Mouse (Mus musculus): ENCODE data around the gene Jdp2. TPM values are rescaled to one million over a fixed set of nuclear protein-coding genes. Genes with fewer than 3 reads are reported as not detected.
A peak's percentile ranks its signal among the peaks of the same experiment; 100 is the strongest.

Gene Jdp2
- total RNA-seq, 2 experiments from 2014 or later = 15.5 to 21.1 TPM

GRCm38 (mm10) chr12:85637932-85638331, 39.1 kb downstream of the Jdp2 start:
- no peak for DNase-seq

- no peak for DNase-seq
These were observed 39.9 kb downstream of the Jdp2 start for GRCm38 (mm10) chr12:85638541-85639325.

DNA sequence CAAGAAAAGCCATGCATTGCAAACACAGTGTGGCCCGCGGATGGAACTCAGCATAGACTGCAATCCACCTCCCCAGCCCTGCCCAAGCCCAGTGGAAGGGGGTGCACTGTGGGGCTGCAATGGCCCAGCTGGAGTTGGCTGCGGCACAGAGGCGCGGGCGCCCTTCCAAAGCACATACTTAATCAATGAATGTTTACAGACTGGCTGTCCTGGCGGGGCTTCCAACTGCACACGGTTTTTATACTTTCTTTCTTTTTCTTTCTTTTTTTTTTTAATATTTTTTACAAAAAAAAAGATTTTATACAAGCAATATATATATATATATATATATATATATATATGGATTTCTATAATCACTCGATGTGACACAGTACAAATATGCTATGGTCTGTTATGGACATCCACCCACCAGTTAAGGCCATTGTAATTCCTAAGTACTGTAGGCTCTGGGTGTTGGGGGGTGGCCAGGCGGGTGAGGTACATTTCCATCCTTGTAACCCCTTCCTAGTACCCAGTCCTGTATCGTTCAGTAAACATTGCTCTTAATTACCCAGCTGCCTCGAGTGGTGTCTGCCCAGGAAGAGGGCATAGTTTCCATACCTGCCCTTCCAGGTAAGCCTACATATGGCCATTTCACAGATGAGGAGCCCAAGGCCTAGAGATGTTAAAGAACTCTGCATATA, 40.6 kb downstream of the Jdp2 start:
- DNase-seq = peak in 1 of 2 experiments; percentile 41

GRCm38 (mm10) chr12:85640852-85641563, 42.2 kb downstream of the Jdp2 start:
- no peak for DNase-seq

DNA sequence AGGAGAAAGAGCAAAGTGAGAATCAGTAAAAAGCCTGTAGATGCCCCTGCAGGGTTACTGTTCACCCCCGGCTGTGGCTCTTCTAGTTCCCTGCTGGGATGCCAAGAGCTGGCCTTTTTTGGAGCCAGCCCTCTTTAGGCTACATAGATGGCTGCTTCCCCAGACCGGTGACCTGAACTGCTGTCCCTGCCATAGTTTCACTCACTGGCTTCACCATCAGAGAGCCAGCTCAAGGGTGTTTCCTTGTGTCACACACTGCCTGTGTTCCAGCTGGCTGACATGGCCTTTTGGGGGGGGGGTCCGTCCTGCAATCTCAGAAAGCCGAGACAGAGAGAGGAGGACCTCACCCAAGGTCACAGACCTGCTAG, 42.7 kb downstream of the Jdp2 start:
- no peak for DNase-seq

- no peak for DNase-seq
These were observed 44.9 kb downstream of the Jdp2 start for GRCm38 (mm10) chr12:85643735-85644134.

GRCm38 (mm10) chr12:85645664-85646063, 46.8 kb downstream of the Jdp2 start:
- peak; percentile 34 to 60 for DNase-seq

DNA sequence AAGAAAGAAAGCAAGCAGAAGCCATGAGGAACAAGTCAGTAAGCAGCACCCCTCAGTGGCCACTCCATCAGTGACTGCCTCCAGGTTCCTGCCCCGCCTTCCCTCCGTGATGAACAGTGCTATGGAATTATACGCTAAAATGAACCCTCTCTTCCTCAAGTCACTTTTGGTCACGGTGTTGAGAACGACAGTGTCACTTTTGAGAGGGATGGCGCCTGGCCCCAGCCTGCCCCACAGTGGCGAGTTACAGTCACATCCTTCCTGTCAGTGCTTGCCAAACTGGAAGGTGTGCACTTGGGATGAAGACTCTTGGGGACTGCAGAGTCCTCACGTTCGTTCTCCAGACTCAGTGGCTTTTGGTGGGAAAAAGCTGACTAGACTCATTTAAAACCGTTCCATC, 48.5 kb downstream of the Jdp2 start:
- DNase-seq = peak; percentile 28 to 57

DNA sequence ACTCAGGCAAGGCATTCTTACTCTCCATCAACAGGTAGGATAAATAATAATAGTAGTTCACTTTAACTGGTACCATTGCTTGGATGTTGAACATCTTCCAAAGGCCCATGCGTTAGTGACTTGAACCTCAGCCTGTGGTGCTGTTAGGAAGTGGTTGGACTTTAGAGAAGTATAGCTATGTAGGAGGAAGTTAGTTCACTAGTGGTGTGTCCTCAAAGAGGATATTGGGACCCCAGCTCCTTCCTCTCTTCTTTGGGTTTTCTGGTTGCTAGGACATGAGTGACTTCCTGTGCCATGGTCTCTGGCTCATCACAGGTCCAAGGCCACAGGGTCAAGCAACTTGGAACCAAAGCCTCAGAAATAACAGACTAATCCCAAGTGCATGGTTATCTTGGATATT, 49.1 kb downstream of the Jdp2 start:
- no peak for DNase-seq

DNA sequence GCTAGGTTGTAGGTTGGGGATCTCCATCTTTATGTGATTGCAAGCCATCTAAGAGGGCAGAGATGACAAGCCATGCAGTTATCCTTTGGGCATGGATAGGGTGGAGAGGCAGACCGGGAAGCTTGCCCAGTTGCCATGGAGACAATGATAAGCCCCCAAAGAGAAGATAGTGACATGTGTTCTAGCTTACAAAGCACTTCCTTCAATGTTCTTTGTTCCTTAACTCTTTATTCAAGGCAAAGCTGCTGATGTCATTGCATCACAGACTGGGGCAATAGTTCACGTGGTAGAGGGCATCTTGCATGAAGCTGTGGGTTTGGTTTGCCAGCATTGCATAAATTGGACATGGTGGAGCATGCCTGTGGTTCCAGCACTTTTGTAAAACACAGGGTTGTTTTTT, 60.5 kb downstream of the Jdp2 start:
- no peak for DNase-seq

DNA sequence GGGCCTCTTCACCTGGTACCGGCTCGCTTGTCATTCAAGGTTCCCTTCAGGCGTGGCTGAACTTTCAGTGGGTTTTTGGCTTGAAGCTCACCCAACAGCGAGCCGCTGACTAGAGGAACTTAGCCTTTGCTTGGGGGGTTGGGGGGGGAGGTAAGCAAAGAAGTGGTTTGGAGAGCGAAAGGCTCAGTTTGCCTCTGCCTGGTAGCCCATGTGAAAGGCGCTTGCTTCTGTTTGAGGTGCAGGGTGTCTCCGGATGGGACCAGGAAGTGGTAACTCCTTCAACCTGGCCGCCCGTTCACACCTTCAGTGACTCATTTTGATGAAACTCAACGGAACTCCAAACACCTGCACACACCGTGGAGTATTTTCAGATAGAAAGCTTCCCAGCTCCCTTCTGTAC, 62.0 kb downstream of the Jdp2 start:
- no peak for DNase-seq

DNA sequence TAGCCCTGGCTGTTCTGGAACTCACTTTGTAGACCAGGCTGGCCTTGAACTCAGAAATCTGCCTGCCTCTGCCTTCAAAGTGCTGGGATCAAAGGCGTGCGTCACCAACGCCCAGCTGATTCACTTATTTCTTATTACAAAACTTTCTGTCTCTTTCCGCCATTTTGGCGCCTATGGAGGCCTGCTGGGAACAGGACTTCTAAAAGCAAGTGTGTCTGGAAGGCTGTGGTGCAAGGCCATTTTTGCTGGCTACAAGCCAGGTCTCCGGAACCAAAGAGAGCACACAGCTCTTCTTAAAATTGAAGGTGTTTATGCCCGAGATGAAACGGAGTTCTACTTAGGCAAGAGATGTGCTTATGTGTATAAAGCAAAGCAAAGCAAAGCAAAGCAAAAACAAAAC, 63.4 kb downstream of the Jdp2 start:
- DNase-seq = peak in 1 of 2 experiments; percentile 57

GRCm38 (mm10) chr12:85662896-85663295, 64.1 kb downstream of the Jdp2 start:
- peak; percentile 76 to 84 for DNase-seq

- DNase-seq = no peak
These were observed 67.3 kb downstream of the Jdp2 start for GRCm38 (mm10) chr12:85666112-85666511.

- DNase-seq = no peak
These were observed 68.2 kb downstream of the Jdp2 start for GRCm38 (mm10) chr12:85667071-85667470.

GRCm38 (mm10) chr12:85668696-85669095, 69.9 kb downstream of the Jdp2 start:
- no peak for DNase-seq

GRCm38 (mm10) chr12:85670080-85670479, 71.3 kb downstream of the Jdp2 start:
- DNase-seq = no peak

- DNase-seq = no peak
These were observed 75.1 kb downstream of the Jdp2 start for GRCm38 (mm10) chr12:85673914-85674313.

- DNase-seq = no peak
These were observed 80.3 kb downstream of the Jdp2 start for GRCm38 (mm10) chr12:85679117-85679516.

GRCm38 (mm10) chr12:85679808-85680207, 81.0 kb downstream of the Jdp2 start:
- no peak for DNase-seq

DNA sequence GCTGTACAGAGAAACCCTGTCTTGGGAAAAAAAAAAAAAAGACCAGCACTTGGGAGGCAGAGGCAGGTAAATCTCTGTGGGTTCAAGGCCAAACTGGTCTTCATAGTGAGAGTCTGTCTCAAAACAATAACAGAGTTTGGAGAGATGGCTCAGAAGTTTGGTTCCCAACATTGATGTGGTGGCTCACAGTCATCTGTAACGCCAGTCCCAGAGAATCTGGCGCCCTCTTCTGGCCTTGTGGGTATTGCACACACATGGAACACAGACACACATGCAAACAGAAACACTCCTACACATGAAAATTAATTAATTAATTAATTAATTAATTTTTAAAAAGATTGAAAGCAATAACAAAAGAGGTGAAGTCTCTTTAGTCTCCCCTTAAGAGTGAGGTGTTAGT, 83.5 kb downstream of the Jdp2 start:
- no peak for DNase-seq

DNA sequence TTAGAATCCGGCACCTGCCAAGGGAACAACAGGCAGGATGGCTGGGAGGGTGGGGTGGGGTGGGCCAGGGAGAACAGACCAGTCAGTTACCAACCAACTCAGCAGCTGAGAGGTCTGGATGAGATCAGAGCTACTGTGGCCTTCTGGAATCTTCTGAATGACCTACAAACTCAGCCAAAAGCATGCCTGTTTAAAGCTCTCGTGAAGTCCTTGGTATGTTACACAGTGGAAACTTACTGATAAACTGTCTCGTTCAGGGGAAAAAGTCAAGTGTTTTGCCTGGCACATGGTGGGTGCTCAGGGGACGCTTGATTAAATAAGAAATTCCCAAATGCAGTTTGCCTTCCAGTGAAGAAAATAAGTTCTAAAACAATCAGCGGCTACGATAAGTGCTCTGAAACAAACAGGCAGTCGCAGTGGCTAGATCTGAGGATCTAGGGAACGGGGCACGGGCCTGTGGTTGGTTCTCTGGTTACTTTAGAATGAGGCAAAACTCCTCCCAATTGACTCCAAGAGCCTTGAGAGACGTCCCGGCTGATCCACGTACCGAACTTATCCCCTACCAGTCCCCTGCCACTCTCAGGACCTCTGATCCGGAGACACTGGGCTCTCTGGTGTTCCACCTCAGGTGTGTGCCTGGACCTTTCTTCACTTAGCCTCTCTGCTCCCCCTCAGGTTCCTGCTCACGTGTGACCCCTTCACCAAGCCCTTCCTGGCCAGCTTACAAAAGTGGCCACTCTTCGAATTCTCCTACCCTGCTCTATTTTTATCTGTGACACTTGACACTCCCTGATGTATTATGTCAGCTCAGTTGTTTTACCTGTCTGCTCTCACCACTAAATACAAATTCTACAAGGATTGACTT, 85.8 kb downstream of the Jdp2 start:
- peak in 1 of 2 experiments; percentile 12 for DNase-seq
